Mouse (Mus musculus) hindbrain, embryonic 12.5 days (tissue): ENCODE measurements at regions not wholly inside any gene's neighbourhood (a gene's known extent, or its start where the extent isn't known, plus 50 kb on each side); places are given as distances from the start of the nearest gene placed in this dataset. TPM values are rescaled to one million over a fixed set of nuclear protein-coding genes. Genes with fewer than 3 reads are reported as not detected.

Experiments used
- microRNA-seq: library from miRNA; unstranded; fragments of <30 nt; microRNA quantifications from one replicate; pipeline ENCODE4, GENCODE M21; 2017

Small RNAs in the stretch of these regions (microRNA-seq; reads per million reads assigned to microRNA genes)
- not detected for gene Gm23263
- gene Gm25399, result not detected
